Mouse (Mus musculus): Measurements from ENCODE around the gene Tmem185a.
A peak's percentile ranks its signal among the peaks of the same experiment; 100 is the strongest.
"Not testable (repeated sequence)": the region's sequence is repeated elsewhere in the genome, so short reads cannot be mapped to it uniquely, and the experiment has no call there.

Gene Tmem185a

GRCm38 (mm10) chrX:70476792-70477776, at the start of gene Tmem185a:
Gene Tmem185a (minus strand): TSS chrX:70477180.
- DNase-seq (ENCODE audit: low read depth, low spot score), result peak; percentile 80

GRCm38 (mm10) chrX:70514413-70514812, 37.4 kb upstream of the Tmem185a start:
- not testable (repeated sequence) for DNase-seq (ENCODE audit: low read depth, low spot score)

GRCm38 (mm10) chrX:70487328-70487727, 10.3 kb upstream of the Tmem185a start:
- DNase-seq (ENCODE audit: low read depth, low spot score), result not testable (repeated sequence)

DNA sequence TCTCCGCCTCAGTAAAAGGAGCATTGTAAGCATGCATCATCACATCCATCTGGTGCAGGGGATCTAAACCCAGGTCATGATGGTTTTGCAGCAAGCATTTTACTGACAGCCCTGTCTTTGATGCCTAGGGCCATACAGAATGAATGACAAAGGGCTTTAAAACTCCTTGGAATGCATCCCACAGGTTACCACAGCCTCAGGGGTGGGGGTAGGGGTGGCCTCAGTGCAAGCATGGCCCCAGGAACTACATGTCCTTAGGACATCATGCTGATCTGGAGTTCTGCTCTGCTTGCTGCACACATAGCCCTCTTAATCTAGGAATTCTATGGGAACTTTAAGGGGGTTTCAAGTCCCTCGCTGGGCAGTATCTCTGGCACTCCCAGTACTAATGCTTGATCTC, 5.2 kb upstream of the Tmem185a start:
- no peak for DNase-seq (ENCODE audit: low read depth, low spot score)

DNA sequence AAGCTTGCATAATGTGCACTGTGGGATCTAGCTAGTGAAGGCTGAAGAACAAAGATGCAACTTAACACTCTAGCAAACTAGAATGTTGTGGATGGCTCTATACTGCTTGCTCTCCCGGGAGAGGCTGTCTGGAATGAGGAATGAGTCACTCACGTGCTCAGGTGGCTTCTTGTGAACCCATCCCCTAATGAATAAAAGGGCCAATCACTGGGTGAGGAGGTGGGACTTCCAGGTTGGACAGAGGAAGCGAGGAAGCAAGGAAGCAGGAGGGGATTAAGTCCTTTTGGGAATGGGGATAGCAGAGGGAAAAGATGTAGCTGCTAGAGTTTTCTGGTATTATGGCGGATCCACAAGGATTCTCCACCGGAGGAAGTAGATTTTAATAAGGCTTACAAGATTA, 1.7 kb upstream of the Tmem185a start:
- no peak for DNase-seq (ENCODE audit: low read depth, low spot score)

GRCm38 (mm10) chrX:70475215-70475765, 1.7 kb downstream of the Tmem185a start:
- DNase-seq (ENCODE audit: low read depth, low spot score), result no peak

GRCm38 (mm10) chrX:70466897-70467296, 10.1 kb downstream of the Tmem185a start:
- DNase-seq (ENCODE audit: low read depth, low spot score), result no peak

- DNase-seq (ENCODE audit: low read depth, low spot score), result no peak
Measured at GRCm38 (mm10) chrX:70465489-70465888, 11.5 kb downstream of the Tmem185a start.

DNA sequence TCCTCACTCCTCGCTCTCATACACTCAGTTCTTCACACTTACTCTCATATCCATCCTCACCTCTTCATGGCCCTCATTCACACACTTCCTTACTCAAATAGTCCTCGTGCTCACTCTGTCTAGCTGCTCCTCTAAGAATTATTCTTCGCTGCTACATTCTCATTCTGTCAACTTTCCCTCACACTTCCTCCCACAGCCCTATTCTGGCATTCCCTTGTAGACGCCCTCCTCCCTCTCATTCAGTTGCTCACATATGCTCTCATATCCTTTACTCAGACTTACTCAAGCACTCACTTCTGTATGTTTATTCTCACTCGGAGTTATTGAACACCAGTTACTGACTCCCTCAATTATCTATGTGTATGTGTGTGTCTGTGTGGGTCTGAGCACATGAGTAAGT, 13.4 kb downstream of the Tmem185a start:
- DNase-seq (ENCODE audit: low read depth, low spot score), result no peak

DNA sequence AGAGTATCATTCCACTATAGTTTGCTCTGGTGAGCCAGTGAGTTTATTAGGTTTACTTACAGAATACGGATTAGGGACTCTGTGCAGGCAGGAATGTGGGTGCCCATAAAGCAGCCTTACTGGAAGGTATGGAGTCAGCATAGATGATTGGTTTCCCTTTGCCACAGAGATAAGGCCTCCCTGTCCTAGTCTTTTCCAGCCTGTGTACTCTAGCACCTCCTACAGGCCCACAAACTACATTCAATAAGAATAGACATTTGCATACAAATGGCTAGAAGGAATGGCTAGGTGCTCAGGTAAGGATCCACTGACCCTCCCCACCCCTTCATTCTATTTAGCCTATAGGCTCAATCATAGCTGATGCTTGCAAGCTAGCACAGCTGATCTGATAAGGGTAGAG, 24.6 kb downstream of the Tmem185a start:
- DNase-seq (ENCODE audit: low read depth, low spot score), result not testable (repeated sequence)

GRCm38 (mm10) chrX:70425473-70425872, 51.5 kb downstream of the Tmem185a start:
- DNase-seq (ENCODE audit: low read depth, low spot score), result not testable (repeated sequence)

Data from A20 (cell line).